Mouse (Mus musculus) thymus, postnatal 4 days (tissue): ENCODE results near the gene Agxt2.

Source experiments
- DNase-seq: peaks from one replicate; pipeline ENCODE4 v3.0.0; 2021

The Agxt2 gene

GRCm38 (mm10) chr15:10358039-10358948 lies at the start of gene Agxt2:
Gene Agxt2, plus strand, starts transcription at chr15:10358532.
- no peak for DNase-seq

- DNase-seq, result no peak
Observed at GRCm38 (mm10) chr15:10311826-10312225, 46.5 kb upstream of the Agxt2 start.

GRCm38 (mm10) chr15:10313522-10314455 lies 44.5 kb upstream of the Agxt2 start:
- DNase-seq, result peak; percentile 49

GRCm38 (mm10) chr15:10325080-10325479 lies 33.3 kb upstream of the Agxt2 start, which contains the start of gene Gm21973:
Gene Gm21973, plus strand, starts transcription at chr15:10325380.
- no peak for DNase-seq

- no peak for DNase-seq
Observed at GRCm38 (mm10) chr15:10330626-10331025, 27.7 kb upstream of the Agxt2 start.

GRCm38 (mm10) chr15:10332566-10332965 lies 25.8 kb upstream of the Agxt2 start:
- DNase-seq, result no peak

GRCm38 (mm10) chr15:10338606-10339005 lies 19.7 kb upstream of the Agxt2 start:
- DNase-seq, result no peak

- DNase-seq, result no peak
Observed at GRCm38 (mm10) chr15:10347044-10347443, 11.3 kb upstream of the Agxt2 start.

GRCm38 (mm10) chr15:10366331-10366730 lies 8.0 kb downstream of the Agxt2 start:
- DNase-seq, result no peak

- DNase-seq, result no peak
Observed at GRCm38 (mm10) chr15:10375404-10375803, 17.1 kb downstream of the Agxt2 start.

- DNase-seq, result no peak
Observed at GRCm38 (mm10) chr15:10378338-10378959, 20.1 kb downstream of the Agxt2 start.

GRCm38 (mm10) chr15:10379757-10380458 lies 21.6 kb downstream of the Agxt2 start:
- DNase-seq, result no peak

GRCm38 (mm10) chr15:10387263-10387662 lies 28.9 kb downstream of the Agxt2 start:
- no peak for DNase-seq

GRCm38 (mm10) chr15:10399795-10400194 lies 41.5 kb downstream of the Agxt2 start:
- no peak for DNase-seq

- DNase-seq, result no peak
Observed at GRCm38 (mm10) chr15:10400415-10400814, 42.1 kb downstream of the Agxt2 start.

GRCm38 (mm10) chr15:10409842-10410241 lies 51.5 kb downstream of the Agxt2 start:
- DNase-seq, result no peak

GRCm38 (mm10) chr15:10410881-10411280 lies 52.5 kb downstream of the Agxt2 start:
- no peak for DNase-seq

GRCm38 (mm10) chr15:10413656-10414055 lies 55.3 kb downstream of the Agxt2 start:
- DNase-seq, result no peak

- DNase-seq, result no peak
Observed at GRCm38 (mm10) chr15:10421138-10421784, 62.9 kb downstream of the Agxt2 start.

GRCm38 (mm10) chr15:10421785-10422144 lies 63.4 kb downstream of the Agxt2 start:
- DNase-seq, result no peak

GRCm38 (mm10) chr15:10426124-10426523 lies 67.8 kb downstream of the Agxt2 start:
- no peak for DNase-seq
